Mouse (Mus musculus) midbrain, embryonic 15.5 days (tissue): ENCODE measurements around the gene Ppp1ca. TPM values are rescaled to one million over a fixed set of nuclear protein-coding genes. Genes with fewer than 3 reads are reported as not detected.
A peak's percentile ranks its signal among the peaks of the same experiment; 100 is the strongest.

Source experiments
- ATAC-seq: fragments of 200-750 bp; cut with Nextera tagmentation; replicated peaks from 2 replicates; pipeline ENCODE4 v1.8.0; 2017; ENCODE audit warnings: moderate TSS enrichment
- H3K27ac ChIP-seq: fragments of 300-500 bp; sonication (generic); 2 replicates; pipeline ENCODE4 v1.5.1; 2015; ENCODE audit warnings: mild to moderate bottlenecking, inconsistent platforms
- H3K27me3 ChIP-seq: fragments of 300-500 bp; sonication (generic); replicated peaks from 2 replicates; pipeline ENCODE4 v1.6.1; 2015; ENCODE audit warnings: inconsistent platforms
- H3K36me3 ChIP-seq: fragments of 300-500 bp; sonication (generic); replicated peaks from 2 replicates; pipeline ENCODE4 v1.6.1; 2015; ENCODE audit warnings: inconsistent platforms
- H3K4me1 ChIP-seq: fragments of 300-500 bp; sonication (generic); 2 replicates; pipeline ENCODE4 v1.6.1; 2015; ENCODE audit warnings: inconsistent platforms
- H3K4me2 ChIP-seq: fragments of 300-500 bp; sonication (generic); 2 replicates; pipeline ENCODE4 v1.6.1; 2015; ENCODE audit warnings: inconsistent platforms, mild to moderate bottlenecking, moderate library complexity
- H3K4me3 ChIP-seq: fragments of 300-500 bp; sonication (generic); 2 replicates; pipeline ENCODE4 v1.5.1; 2015; ENCODE audit warnings: mild to moderate bottlenecking, inconsistent platforms
- H3K9ac ChIP-seq: fragments of 300-500 bp; sonication (generic); 2 replicates; pipeline ENCODE4 v1.6.1; 2015; ENCODE audit warnings: mild to moderate bottlenecking, inconsistent platforms
- H3K9me3 ChIP-seq: fragments of 300-500 bp; sonication (generic); 2 replicates; pipeline ENCODE4 v1.6.1; 2016; ENCODE audit warnings: inconsistent platforms
- WGBS: fragments of 180-500 bp; shearing (Covaris S2); methylation state at CpG from one replicate; pipeline ENCODE4 v1.1.7; 2015; ENCODE audit warnings: mixed read lengths; 5-methylcytosine and 5-hydroxymethylcytosine counted together
- polyA plus RNA-seq: library from polyadenylated mRNA; unstranded; fragments of >200 nt; fragmentation: Nextera tagmentation; extraction: Ambion mirVana; gene quantifications from 2 replicates; pipeline ENCODE4 v1.2.1, GENCODE M21; 2015

Ppp1ca gene
- polyA plus RNA-seq, 1 experiment from 2014 or later, result 537 TPM

DNA sequence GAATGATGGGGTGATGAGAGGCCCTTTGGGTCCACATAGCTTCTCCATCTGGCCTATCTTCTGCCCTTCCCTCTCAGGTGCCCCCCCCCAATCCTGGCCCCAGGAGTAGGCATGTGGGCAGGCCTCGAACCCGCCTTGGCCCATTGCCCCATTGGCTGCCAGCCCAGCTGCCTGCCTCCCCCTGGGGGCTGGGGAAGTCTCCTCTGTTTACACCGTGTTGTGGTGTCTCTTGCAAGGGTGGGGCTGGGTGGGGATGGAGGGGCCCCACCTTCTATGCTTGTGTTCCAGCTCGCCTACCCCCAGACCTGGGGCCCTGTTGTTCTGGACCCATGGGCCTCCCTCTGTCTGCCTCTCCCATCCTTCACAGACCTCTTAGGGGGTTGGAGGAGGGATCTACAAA lies 28.6 kb downstream of the Ppp1ca start:
- peaks cover 5% of the 10 kb centered on the region for H3K4me1 ChIP-seq
- no peak overlapping the region for H3K4me3 ChIP-seq
- WGBS, result 59% methylated on average over 4 of the region's 4 CpGs
- no peak overlapping the region for H3K9ac ChIP-seq
- ATAC-seq, result no peak
- no peaks in the 10 kb centered on the region for H3K9me3 ChIP-seq
- peaks cover 13% of the 10 kb centered on the region for H3K27me3 ChIP-seq
- no peaks in the 10 kb centered on the region for H3K36me3 ChIP-seq
- no peak overlapping the region for H3K4me2 ChIP-seq
- H3K27ac ChIP-seq, result no peak overlapping the region

- Histone ChIP-seq H3K4me2 (no peak overlapping the region), H3K27me3 (peaks cover 9% of the 10 kb centered on the region), H3K27ac (no peak overlapping the region), H3K4me1 (peaks cover 2% of the 10 kb centered on the region; the same call in 1 of the 2 replicates), H3K9me3 (no peaks in the 10 kb centered on the region), H3K36me3 (no peaks in the 10 kb centered on the region), H3K9ac (no peak overlapping the region), H3K4me3 (no peak overlapping the region)
- 45% methylated on average over 14 of the region's 14 CpGs for WGBS
- no peak for ATAC-seq
These were observed 29.3 kb downstream of the Ppp1ca start for GRCm38 (mm10) chr19:4220957-4221743.

- WGBS, result 82% methylated on average over 11 of the region's 11 CpGs
- no peaks in the 10 kb centered on the region for H3K4me1 ChIP-seq
- ATAC-seq, result no peak
- peaks cover 1% of the 10 kb centered on the region for H3K27me3 ChIP-seq
- no peak overlapping the region for H3K4me3 ChIP-seq
- no peaks in the 10 kb centered on the region for H3K9me3 ChIP-seq
- no peak overlapping the region for H3K9ac ChIP-seq
- no peak overlapping the region for H3K27ac ChIP-seq
- H3K4me2 ChIP-seq, result no peak overlapping the region
- no peaks in the 10 kb centered on the region for H3K36me3 ChIP-seq
These were observed 30.3 kb downstream of the Ppp1ca start for GRCm38 (mm10) chr19:4222165-4222564.

DNA sequence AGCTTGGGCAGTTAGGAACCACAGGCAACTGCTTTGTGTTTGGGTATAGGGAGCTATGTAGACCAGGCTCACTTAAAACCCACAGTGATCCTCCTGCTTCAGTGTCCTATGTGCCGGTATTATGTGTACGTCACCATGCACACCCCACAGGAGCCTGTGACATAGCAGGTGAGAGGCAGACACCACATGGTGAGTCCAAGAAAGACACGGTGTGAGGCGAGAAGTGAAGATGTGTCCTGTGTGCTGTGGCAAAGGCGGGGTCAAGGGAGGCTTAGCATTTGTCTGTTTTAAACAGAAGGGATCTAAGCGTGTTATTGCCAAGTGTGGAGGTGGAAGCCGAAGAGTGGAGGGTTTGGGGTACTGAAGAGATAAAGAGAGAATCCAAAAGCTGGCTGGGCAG lies 34.9 kb downstream of the Ppp1ca start:
- peaks cover 4% of the 10 kb centered on the region for H3K4me1 ChIP-seq
- H3K9ac ChIP-seq, result no peak overlapping the region
- H3K27me3 ChIP-seq, result peaks cover 12% of the 10 kb centered on the region; the same call in 1 of the 2 replicates
- whole genome bisulfite sequencing, result 90% methylated on average over 7 of the region's 7 CpGs
- H3K9me3 ChIP-seq, result no peaks in the 10 kb centered on the region
- H3K27ac ChIP-seq, result no peak overlapping the region
- H3K4me3 ChIP-seq, result no peak overlapping the region
- ATAC-seq, result no peak
- no peak overlapping the region for H3K4me2 ChIP-seq
- H3K36me3 ChIP-seq, result no peaks in the 10 kb centered on the region

DNA sequence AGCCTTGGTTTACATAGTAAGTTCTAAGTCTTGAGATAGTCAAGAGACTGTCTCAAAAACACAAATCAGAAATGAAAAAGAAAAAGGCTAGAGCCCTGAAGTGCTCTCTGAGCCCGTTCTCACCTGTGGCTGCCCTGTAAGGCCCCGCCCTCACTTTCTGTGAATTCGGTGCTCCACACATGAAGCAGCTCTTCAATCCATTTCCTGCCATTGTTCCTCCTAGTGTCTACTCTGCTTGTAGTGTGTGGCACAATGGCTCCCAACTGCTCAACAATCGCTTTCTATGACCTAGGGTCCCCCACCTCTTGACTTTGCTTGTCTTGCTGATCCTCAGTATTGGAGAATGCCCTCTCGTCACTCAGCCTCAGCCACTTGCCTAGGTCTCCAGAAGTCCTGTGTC lies 35.6 kb downstream of the Ppp1ca start:
- Histone ChIP-seq H3K27ac (no peak overlapping the region), H3K4me1 (peaks cover 8% of the 10 kb centered on the region), H3K9me3 (no peaks in the 10 kb centered on the region), H3K9ac (no peak overlapping the region), H3K36me3 (no peaks in the 10 kb centered on the region), H3K27me3 (peaks cover 12% of the 10 kb centered on the region; the same call in 1 of the 2 replicates), H3K4me3 (no peak overlapping the region), H3K4me2 (no peak overlapping the region)
- WGBS, result 65% methylated on average over 5 of the region's 5 CpGs
- no peak for ATAC-seq

- peaks cover 11% of the 10 kb centered on the region for H3K4me1 ChIP-seq
- no peaks in the 10 kb centered on the region for H3K9me3 ChIP-seq
- peaks cover 12% of the 10 kb centered on the region; the same call in 1 of the 2 replicates for H3K27me3 ChIP-seq
- H3K4me2 ChIP-seq, result no peak overlapping the region
- H3K9ac ChIP-seq, result no peak overlapping the region
- H3K4me3 ChIP-seq, result no peak overlapping the region
- ATAC-seq, result no peak
- no peaks in the 10 kb centered on the region for H3K36me3 ChIP-seq
- no peak overlapping the region for H3K27ac ChIP-seq
- 21% methylated on average over 8 of the region's 8 CpGs for WGBS
These were observed 36.2 kb downstream of the Ppp1ca start for GRCm38 (mm10) chr19:4227894-4228678.

DNA sequence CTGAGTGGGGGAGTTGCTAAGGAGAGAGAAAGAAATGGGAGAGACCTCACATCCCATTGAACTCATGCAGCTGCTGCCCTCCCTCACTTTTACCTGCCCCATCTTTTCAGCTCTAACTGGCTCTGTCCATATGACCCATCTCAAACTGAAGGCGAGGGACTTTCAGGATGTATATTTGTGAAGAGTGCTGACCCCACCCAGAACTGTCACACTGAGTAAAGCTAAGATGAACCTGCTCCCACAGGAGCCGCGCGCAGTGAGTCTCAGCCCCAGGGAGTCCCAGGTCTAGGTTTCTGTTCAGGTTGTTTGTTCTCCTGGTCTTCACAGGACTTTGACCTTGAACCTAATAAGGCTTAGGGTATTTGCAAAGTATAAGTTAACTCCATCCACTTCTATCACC lies 37.0 kb downstream of the Ppp1ca start:
- 73% methylated on average over 4 of the region's 4 CpGs for WGBS
- no peaks in the 10 kb centered on the region for H3K36me3 ChIP-seq
- no peak overlapping the region for H3K4me3 ChIP-seq

DNA sequence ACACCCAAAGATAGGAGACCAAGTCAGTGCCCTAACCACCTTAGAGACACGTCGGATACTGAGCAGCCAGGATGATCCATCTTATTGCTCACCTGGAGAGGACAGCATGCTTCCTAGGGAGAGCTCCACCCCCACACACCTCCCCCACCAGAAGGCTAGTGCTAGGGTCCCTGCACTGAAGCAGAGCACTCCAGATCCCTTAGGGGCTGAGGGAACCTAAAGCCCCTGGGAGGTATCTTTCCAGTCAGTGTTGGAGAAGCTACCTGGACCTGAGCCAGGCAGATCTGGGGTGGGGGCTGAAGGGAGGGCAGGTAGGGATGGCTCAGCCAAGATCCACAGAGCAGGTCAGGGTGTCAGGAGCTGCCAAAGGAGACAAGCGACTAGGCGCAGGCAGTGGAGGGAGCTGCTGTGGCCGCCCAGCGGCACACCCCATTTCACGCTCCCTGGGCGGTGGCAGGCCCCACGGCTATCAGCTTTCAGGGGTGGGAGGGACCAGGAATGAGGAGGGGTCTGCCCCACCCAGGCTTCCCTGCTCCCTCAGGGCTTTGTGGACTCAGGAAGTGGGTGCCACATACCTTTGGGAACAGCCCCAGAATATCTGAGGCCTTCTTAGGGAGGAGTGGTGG lies 37.7 kb downstream of the Ppp1ca start:
- ATAC-seq, result no peak
- H3K36me3 ChIP-seq, result no peaks in the 10 kb centered on the region
- H3K9ac ChIP-seq, result no peak overlapping the region
- no peak overlapping the region for H3K4me2 ChIP-seq
- H3K4me3 ChIP-seq, result no peak overlapping the region
- H3K27ac ChIP-seq, result no peak overlapping the region
- WGBS, result 47% methylated on average over 9 of the region's 9 CpGs
- H3K4me1 ChIP-seq, result peaks cover 11% of the 10 kb centered on the region
- H3K9me3 ChIP-seq, result no peaks in the 10 kb centered on the region
- H3K27me3 ChIP-seq, result peaks cover 12% of the 10 kb centered on the region; the same call in 1 of the 2 replicates

More for the DNA sequence above, 37.0 kb downstream of the Ppp1ca start:
- no peak for ATAC-seq
- Histone ChIP-seq H3K9ac (no peak overlapping the region), H3K4me1 (peaks cover 11% of the 10 kb centered on the region), H3K4me2 (no peak overlapping the region), H3K9me3 (no peaks in the 10 kb centered on the region), H3K27me3 (peaks cover 12% of the 10 kb centered on the region; the same call in 1 of the 2 replicates), H3K27ac (no peak overlapping the region)

DNA sequence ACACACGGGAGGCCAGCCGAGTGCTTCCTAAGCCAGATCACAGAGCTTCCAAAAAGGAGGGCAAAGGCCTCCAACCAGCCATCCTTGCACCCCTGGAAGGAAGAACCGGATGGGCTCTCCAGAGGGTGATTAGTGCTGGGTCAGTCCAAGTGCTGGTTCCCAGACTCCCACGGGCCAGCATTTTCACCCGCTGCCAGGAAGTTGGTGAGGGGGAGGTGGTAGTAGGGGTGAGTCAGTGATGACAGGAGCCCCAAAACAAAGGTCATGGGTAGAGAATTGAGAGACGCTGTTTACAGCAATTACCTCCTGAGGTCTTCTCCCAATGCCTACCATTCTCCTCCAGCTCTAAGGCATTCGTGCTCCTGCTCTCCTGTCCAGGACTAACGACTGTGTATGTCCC lies 38.5 kb downstream of the Ppp1ca start:
- WGBS, result 79% methylated on average over 8 of the region's 8 CpGs
- Histone ChIP-seq H3K4me1 (peaks cover 11% of the 10 kb centered on the region), H3K9ac (no peak overlapping the region), H3K9me3 (no peaks in the 10 kb centered on the region), H3K27ac (no peak overlapping the region), H3K36me3 (no peaks in the 10 kb centered on the region), H3K27me3 (peaks cover 12% of the 10 kb centered on the region; the same call in 1 of the 2 replicates), H3K4me2 (no peak overlapping the region), H3K4me3 (no peak overlapping the region)
- no peak for ATAC-seq

- WGBS, result 11% methylated on average over 26 of the region's 26 CpGs
- Histone ChIP-seq H3K9me3 (no peaks in the 10 kb centered on the region), H3K9ac (peak within 1 kb of the TSS; percentile 77), H3K4me2 (peak within 1 kb of the TSS; percentile 84), H3K27ac (peak within 1 kb of the TSS; percentile 79), H3K4me1 (peaks cover 11% of the 10 kb centered on the region), H3K27me3 (peaks cover 12% of the 10 kb centered on the region; the same call in 1 of the 2 replicates), H3K36me3 (no peaks in the 10 kb centered on the region), H3K4me3 (peak within 1 kb of the TSS; percentile 63)
- ATAC-seq, result peak; percentile 96
These were observed 39.7 kb downstream of the Ppp1ca start, which contains the start of gene Pold4 for GRCm38 (mm10) chr19:4231253-4232185. Pold4 (plus strand) TSS chr19:4231899.

- Histone ChIP-seq H3K4me1 (peaks cover 11% of the 10 kb centered on the region), H3K4me3 (peak overlapping the region; percentile 63), H3K36me3 (no peaks in the 10 kb centered on the region), H3K27me3 (peaks cover 12% of the 10 kb centered on the region; the same call in 1 of the 2 replicates), H3K27ac (peak overlapping the region; percentile 79), H3K4me2 (peak overlapping the region; percentile 84), H3K9me3 (no peaks in the 10 kb centered on the region), H3K9ac (peak overlapping the region; percentile 77)
- WGBS, result 8% methylated on average over 2 of the region's 2 CpGs
- no peak; the same call in 1 of the 2 replicates for ATAC-seq
These were observed 40.3 kb downstream of the Ppp1ca start for GRCm38 (mm10) chr19:4232186-4232572.
